Mouse (Mus musculus): ENCODE results near the gene Depdc5. TPM values are rescaled to one million over a fixed set of nuclear protein-coding genes. Genes with fewer than 3 reads are reported as not detected.

The Depdc5 gene
- polyA plus RNA-seq (2017; shearing (Covaris generic)), result 10 to 100 TPM; 16.3 to 25.7 TPM

DNA sequence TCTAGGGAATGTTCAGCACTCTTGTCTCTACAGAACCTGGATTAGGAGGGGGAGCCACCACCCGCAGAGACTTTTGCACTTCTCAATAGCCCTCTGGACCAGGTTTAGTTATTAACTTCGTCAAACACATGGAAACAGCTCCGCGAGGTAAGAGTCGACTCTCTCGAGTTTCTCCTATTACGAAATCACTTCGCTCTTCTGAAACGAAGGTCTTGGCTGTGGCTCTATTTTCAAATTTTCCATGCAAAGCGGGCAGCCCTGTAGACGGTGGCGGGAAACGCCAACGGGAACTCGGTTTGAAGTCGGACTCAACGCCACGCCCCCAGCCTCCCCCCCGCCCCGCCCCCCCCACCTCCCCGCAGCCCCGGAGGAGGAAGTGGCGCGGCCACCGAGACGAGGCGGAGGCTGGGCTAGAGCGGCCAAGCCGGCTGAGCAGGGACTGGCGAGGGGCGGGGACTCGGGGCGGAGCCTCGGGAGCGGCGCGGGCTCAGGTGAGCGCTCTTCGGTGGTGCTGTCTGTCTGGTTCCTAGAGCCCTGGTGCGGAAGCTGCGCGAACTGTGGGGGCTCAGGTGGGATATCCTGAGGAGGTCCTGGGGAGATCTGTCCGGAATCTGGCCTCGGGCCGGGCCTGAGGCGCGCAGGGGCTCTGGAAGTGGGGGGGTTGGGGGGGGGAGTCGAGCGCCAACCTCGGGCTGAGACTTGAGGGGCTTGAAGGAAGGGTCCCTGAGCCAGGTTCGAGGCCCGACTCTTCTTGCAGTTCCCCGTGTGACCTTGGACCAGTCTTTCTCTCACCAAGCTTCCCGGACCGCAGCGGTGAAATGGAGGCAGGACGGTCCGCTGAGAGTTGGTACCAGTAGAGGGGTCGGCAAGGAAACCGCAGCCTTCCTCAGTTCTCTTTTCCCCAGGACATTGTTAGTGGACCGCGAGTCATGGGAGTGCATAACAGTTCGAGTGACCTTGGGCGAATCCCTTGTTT, at the start of gene Depdc5:
Depdc5 (plus strand) TSS at position 449 of the 976 bp plus-strand sequence.

DNA sequence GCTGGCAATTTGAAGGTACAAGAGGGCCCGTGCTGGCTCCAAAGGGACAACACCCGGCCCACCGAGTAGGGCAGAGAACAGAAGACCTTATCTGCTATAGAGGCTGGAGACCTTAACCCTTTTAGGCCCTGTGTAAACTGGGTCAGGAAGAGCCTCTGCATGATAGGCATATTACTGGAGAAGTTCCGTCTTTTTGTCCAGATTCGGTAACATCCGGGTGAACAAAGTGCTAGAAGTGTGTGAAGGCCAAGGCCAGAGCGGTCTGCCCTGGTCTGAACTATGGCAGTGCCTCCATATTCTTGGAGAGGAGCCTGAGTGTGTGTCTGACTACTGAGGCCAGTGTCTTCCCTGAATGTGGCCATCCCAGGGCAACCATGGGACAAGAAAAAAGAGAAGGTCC, 36.5 kb upstream of the Depdc5 start, which contains the start of gene Gm20671:
Gm20671 (minus strand) TSS at position 101 of the 400 bp plus-strand sequence.

DNA sequence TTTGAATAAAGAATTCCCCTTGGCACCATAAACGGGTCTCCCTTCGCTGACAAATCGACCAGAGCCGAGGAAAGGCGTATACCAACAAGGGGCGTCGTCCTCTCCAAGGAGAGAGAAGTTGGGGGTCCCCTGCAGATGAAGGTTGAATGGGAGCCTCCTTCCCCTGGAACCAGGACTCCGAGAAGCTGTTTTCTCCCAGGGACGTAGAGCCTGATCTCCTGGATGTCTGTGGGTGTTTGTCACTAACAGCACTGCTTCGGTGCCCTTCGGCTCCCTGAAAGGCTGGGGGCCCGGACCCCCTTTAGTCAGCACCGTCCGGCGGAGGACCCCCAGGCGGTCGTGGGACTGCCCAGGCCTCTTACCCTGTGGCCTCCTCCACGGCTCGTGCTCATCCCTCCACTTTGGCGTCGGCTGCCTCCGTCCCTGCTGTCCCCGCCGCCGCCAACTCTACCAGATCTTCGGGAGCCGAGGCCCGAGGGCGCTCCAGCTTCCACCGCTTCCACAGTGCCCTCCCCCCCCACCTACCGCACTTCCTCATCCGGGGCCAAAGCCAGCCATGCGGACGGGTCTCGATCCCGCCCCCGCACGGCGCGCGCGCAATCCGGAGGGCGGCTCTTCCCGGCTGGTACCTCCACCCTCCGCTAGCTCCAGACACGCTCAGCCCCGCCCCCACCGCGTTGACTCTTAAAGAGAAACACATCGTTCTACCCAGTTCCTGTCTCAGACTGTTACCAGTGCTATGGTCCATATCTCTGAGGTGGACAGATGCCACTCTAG, 9.6 kb upstream of the Depdc5 start, which contains the start of gene Prr14l:
Prr14l (minus strand) TSS at position 526 of the 777 bp plus-strand sequence.

DNA sequence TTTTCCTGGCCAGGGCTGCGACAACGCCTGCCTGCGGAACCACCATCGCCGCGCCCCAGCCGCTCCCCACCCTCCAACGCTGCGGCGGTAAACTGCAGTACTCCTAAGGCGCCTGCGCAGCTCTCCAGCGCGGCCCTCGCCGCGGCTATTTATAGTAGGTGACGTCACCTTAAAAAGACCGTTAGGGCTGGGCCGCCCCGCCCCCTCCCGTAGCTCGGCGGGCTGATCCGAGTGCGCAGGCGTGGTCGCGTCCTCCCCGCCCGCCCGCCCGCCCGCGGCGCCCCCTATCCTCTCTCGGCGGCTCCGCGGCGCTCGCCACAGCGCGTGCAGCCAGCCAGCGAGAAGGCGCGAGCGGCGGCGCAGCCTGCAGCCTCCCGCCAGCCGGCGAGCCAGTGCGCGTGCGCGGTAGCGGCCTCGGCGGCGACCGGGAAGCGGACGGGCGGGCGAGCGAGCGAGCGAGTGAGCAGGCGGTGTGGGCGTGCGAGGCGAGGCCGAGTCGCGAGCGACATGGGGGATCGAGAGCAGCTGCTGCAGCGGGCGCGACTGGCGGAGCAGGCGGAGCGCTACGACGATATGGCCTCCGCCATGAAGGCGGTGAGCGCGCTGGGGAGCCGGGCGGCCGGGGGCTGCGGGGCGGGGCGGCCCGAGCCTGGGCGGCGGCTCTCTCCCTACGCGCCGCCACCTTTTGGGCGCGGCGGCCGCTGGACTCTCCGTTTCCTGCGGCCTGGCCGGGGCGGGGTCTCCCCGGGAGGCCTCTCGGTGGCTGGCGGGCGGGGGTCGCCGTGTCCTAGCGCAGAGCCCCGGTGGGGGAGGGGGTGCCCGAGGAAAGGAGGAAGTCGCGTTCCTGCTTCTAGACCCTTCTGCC, 155.3 kb downstream of the Depdc5 start, which contains the start of gene Ywhah:
Ywhah (plus strand) TSS at position 256 of the 865 bp plus-strand sequence.

Other genes with a start within 250 kb of the Depdc5 start
- 100 to 1,000 TPM in 1 of 2 experiments, 10 to 100 TPM in 1; 95.1 to 104 TPM for gene Pisd, start 78.1 kb upstream of the Depdc5 start, polyA plus RNA-seq (2017; shearing (Covaris generic))
- not detected for gene Gm20671, start 36.6 kb upstream of the Depdc5 start, polyA plus RNA-seq (2017; shearing (Covaris generic))
- gene Prr14l, start 9.4 kb upstream of the Depdc5 start, polyA plus RNA-seq (2017; shearing (Covaris generic)), result 10 to 100 TPM; 20.0 to 27.5 TPM
- gene Ywhah, start 155.1 kb downstream of the Depdc5 start, polyA plus RNA-seq (2017; shearing (Covaris generic)), result 100 to 1,000 TPM; 292 to 363 TPM
- under 1 TPM; 0.55 to 0.60 TPM for gene Slc5a1, start 240.5 kb downstream of the Depdc5 start, polyA plus RNA-seq (2017; shearing (Covaris generic))